Mouse (Mus musculus) gonadal fat pad, adult 2 months (tissue): ENCODE measurements around the gene Pias3. TPM values are rescaled to one million over a fixed set of nuclear protein-coding genes. Genes with fewer than 3 reads are reported as not detected.
"Not testable (repeated sequence)": the region's sequence is repeated elsewhere in the genome, so short reads cannot be mapped to it uniquely, and the experiment has no call there.

Experiments
- DNase-seq: peaks from one replicate; pipeline ENCODE4 v3.0.0-alpha.2; 2012; ENCODE audit warnings: low read depth
- polyA plus RNA-seq: library from polyadenylated mRNA; depleted of rRNA; stranded (reverse); fragments of >200 nt; gene quantifications from 2 replicates; pipeline ENCODE4 v1.2.3, GENCODE M21; 2012; rRNA removed

The Pias3 gene
- 23.4 and 29.1 TPM in 2 replicates for polyA plus RNA-seq

GRCm38 (mm10) chr3:96696198-96696765, at the start of gene Pias3:
Gene Pias3, plus strand, starts transcription at chr3:96696384.
- DNase-seq: no peak

DNA sequence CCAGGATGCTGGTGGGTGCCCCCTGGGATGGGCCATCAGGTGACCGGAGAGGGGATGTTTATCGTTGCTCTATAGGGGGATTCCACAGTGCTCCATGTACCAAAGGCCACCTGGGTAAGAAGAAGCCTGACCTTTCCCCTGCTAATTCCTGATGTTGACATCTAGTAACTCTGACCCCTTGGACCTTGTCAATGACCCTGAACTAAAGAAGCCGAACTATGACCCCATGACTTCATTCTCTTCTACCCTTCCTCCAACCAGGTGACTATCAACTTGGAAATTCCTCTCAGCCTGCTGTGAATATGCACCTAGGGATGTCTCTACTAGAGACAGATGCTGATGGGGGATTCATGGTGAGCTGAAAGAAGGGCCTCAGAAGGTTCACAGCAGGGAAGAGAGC, 48.8 kb upstream of the Pias3 start:
- DNase-seq: no peak

DNA sequence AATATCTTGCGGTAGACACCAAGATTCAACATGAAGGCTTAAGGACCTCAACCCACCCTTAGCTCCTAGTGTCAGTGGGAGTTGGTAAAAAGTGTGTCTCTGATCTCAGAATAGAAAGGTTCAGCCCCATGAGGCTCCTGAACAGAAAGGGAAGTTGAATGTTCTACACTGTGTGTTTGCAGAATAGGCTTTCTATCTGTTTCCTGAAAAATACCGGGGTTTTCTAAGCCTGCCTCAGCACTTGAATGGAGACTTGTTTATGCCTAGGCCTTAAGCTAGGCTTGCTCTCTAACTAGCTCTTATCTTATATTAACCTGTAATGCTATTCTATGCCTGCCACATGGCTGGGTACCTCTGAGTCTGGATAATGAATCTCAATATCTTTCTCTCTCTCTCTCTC, 35.3 kb upstream of the Pias3 start:
- DNase-seq: no peak

- no peak for DNase-seq
Observed at GRCm38 (mm10) chr3:96662731-96663316, 33.4 kb upstream of the Pias3 start.

- DNase-seq: no peak
Observed at GRCm38 (mm10) chr3:96663432-96664239, 32.5 kb upstream of the Pias3 start.

DNA sequence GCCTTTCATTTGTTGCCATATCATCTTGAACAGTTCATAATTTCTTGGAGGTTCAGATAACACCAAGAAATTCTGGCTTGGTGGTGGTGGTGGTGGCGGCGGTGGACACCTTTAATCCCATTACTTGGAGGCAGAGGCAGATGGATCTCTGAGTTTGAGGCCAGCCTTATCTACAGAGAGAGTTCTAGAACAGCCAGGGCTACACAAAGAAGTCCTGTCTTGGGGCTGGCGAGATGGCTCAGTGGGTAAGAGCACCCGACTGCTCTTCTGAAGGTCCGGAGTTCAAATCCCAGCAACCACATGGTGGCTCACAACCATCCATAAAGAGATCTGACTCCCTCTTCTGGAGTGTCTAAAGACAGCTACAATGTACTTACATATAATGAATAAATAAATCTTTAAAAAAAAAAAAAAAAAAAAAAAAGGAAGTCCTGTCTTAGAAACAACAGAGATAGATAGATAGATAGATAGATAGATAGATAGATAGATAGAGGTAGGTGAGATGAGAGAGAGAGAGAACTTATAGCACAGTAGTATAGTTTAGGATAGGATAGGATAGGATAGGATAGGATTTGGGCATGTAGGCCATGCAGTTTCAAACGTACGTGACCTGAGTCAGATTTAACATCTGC, 30.3 kb upstream of the Pias3 start:
- DNase-seq: not testable (repeated sequence)

GRCm38 (mm10) chr3:96666916-96667315, 29.3 kb upstream of the Pias3 start:
- no peak for DNase-seq

DNA sequence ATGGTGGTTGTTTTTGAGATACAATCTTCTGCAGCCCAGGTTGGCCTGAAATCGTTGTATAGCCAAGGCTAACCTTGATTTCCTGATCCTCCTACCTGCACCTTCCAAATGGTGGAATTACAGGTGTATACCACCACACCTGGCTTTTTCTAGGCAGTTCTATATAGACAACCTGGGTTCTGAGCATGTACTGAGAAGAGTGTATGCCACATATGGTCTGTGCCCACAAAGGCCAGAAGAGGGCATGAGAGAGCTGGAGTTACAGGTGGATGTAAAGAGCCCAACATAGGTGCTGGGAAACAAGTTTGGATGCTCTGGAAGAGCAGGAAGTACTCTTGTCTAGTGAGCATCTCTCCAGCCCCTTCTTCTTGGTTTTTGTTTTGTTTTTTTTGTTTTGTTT, 28.9 kb upstream of the Pias3 start:
- no peak for DNase-seq

- DNase-seq: no peak
Observed at GRCm38 (mm10) chr3:96668424-96669067, 27.6 kb upstream of the Pias3 start.

GRCm38 (mm10) chr3:96669727-96670468, 26.3 kb upstream of the Pias3 start, which contains the start of gene Ankrd35:
Gene Ankrd35, plus strand, starts transcription at chr3:96670131.
- no peak for DNase-seq

- DNase-seq: no peak
Observed at GRCm38 (mm10) chr3:96671519-96671918, 24.7 kb upstream of the Pias3 start.

GRCm38 (mm10) chr3:96673514-96673913, 22.7 kb upstream of the Pias3 start:
- no peak for DNase-seq

- DNase-seq: no peak
Observed at GRCm38 (mm10) chr3:96674442-96674841, 21.7 kb upstream of the Pias3 start.

- no peak for DNase-seq
Observed at GRCm38 (mm10) chr3:96675171-96675570, 21.0 kb upstream of the Pias3 start.

DNA sequence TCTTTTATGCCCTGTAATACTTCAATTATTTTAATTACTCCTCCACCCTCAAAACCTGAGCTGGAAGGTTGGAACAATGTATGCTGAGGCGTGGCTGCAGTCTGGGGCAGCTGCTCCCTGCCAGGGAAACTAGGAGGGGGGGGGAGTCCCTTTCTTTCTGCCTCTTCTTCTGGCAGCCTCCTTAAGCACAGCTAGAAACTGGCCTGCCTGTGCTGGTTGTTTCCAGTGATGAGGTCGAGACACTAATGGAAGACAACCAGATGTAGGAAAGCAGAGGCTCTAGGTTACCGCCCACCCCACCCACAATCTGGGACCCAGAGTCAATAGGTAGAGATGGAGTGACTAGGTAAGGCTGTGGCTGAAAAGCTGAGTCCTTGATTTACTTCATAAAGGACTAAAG, 20.5 kb upstream of the Pias3 start:
- DNase-seq: no peak

GRCm38 (mm10) chr3:96678456-96678855, 17.7 kb upstream of the Pias3 start:
- no peak for DNase-seq

GRCm38 (mm10) chr3:96679159-96679674, 17.0 kb upstream of the Pias3 start:
- no peak for DNase-seq

- DNase-seq: no peak
Observed at GRCm38 (mm10) chr3:96680269-96680956, 15.8 kb upstream of the Pias3 start.

GRCm38 (mm10) chr3:96683496-96683895, 12.7 kb upstream of the Pias3 start:
- no peak for DNase-seq

DNA sequence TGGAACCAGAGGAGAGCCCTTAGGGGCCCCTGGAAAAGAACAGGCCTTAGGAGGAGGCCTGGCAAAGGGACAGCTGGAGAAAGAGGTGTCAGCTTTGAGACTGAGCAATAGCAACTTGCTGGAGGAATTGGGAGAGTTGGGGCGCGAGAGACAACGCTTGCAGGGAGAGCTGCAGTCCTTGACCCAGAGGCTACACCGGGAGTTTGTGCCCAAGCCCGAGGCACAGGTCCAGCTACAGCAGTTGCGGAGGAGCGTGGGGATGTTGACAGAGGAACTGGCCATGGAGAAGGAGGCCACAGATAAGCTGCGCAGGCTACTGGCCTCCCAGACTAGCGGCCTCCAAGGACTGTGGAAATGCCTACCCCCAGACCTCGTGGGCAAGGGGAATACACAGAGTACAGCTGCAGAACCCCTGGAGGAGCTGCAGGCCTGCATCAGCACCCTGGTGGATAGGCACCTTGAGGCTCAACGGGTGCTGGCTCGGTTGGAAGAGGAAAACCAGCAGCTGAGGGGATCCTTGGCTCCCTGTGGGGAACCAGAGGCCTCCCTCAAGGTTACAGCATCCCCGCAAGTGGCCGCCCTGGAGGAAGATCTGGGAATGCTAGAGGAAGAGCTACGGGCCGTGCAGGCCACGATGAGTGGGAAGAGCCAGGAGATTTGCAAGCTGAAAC, 11.9 kb upstream of the Pias3 start:
- no peak for DNase-seq
